Mouse (Mus musculus): ENCODE data around the gene Tmem262.

DNA sequence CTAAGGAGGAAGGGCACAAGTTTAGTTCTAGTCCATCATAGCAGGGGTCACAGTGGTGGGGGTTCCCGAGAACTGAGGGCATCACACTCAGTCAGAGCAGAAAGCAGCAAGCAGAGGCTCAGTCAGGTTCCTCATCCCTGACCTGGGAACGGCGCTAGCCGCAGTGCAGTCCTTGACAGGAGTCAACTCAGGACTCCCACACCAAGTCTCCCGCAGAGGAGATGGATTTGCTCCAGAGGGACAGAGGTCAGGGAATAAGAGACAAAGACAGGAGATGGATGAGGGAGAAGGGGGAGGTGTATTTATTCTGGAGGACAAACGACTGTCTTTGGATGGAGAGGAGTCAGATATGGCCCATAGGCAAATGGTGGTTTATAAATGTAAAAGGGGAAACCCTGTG is 33.3 kb downstream of the Tmem262 start:
- TF ChIP-seq CTCF (IDR thresholded peaks at IDR 0.05; ENCODE audit: borderline replicate concordance, extremely low read depth, insufficient read depth, insufficient read length) (no peak), POLR2A (IDR thresholded peaks at IDR 0.05; ENCODE audit: borderline replicate concordance, extremely low read depth, insufficient read depth, insufficient read length, poor library complexity, severe bottlenecking) (no peak)
